ENCODE assay signal across 7 mouse cellular contexts in the genomic region with DNA sequence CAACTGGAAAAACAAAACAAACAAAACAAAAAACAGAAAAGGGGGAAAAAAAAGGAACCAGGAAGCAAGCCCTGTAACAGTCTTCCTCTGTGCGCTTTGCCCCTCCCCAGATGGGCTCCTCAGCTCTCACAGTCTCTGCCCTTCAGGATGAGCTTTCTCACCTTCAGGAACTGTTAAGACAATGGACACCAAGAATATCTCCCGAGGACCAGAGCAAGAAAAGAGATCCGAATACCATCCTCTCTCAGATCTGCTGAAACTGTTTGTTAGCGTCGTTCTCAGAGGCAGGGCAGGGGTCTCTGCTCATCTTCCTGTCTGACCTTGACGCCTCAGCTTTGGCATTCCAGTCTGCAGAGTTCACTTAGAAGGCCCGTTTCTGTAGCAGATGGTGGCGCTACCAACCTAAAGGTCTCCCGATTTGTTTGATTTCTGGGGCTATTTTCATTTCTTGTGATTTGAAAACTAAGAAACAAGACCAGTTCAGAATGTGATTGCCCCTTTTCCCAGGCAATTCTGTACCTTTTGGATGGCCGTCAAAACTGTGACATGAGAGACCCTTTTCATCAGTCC. TPM values are rescaled to one million over a fixed set of nuclear protein-coding genes. Genes with fewer than 3 reads are reported as not detected.
DNase-seq lines count a peak whose midpoint lies in the region; ATAC-seq lines count a peak whose summit lies in the region.

No protein-coding gene starts in this region.

- peak overlapping the region; percentile 100 for H3K27ac ChIP-seq in lung, embryonic 16.5 days (ENCODE audit: low read length)
- peak overlapping the region; percentile 95 for H3K27ac ChIP-seq in forebrain, embryonic 10.5 days
- H3K27ac ChIP-seq in limb, embryonic 15.5 days: peak overlapping the region; percentile 99

- H3K4me2 ChIP-seq in lung, embryonic 16.5 days (ENCODE audit: low read depth, low read length): peak overlapping the region; percentile 90
- peak overlapping the region; percentile 91 for H3K4me2 ChIP-seq in limb, embryonic 15.5 days

- H3K4me1 ChIP-seq in lung, embryonic 16.5 days (replicated peaks; ENCODE audit: control insufficient read depth, insufficient read depth, low read length): peaks cover 31% of the 10 kb centered on the region
- peaks cover 46% of the 10 kb centered on the region for H3K4me1 ChIP-seq in forebrain, embryonic 10.5 days
- peaks cover 28% of the 10 kb centered on the region for H3K4me1 ChIP-seq in limb, embryonic 15.5 days

- WGBS in lung, embryonic 16.5 days: 44% methylated on average over 10 of the region's 10 CpGs
- WGBS in forebrain, embryonic 10.5 days: 79% methylated on average over 10 of the region's 10 CpGs
- 71% methylated on average over 10 of the region's 10 CpGs for WGBS in limb, embryonic 15.5 days

- H3K27me3 ChIP-seq in lung, embryonic 16.5 days (ENCODE audit: control insufficient read depth, insufficient read depth, low read depth, low read length): no peaks in the 10 kb centered on the region
- no peaks in the 10 kb centered on the region for H3K27me3 ChIP-seq in forebrain, embryonic 10.5 days (ENCODE audit: poor library complexity, severe bottlenecking)
- no peaks in the 10 kb centered on the region for H3K27me3 ChIP-seq in limb, embryonic 15.5 days

- H3K4me3 ChIP-seq in lung, embryonic 16.5 days (ENCODE audit: low read length): peak overlapping the region; percentile 96
- H3K4me3 ChIP-seq in forebrain, embryonic 10.5 days: peak overlapping the region; percentile 82
- H3K4me3 ChIP-seq in limb, embryonic 15.5 days: peak overlapping the region; percentile 88

- peak overlapping the region; percentile 96 for H3K9ac ChIP-seq in lung, embryonic 16.5 days (ENCODE audit: low read length)
- no peak overlapping the region for H3K9ac ChIP-seq in limb, embryonic 15.5 days

- DNase-seq in lung, adult 18-20 months: no peak
- DNase-seq in forebrain, embryonic 10.5 days (ENCODE audit: extremely low spot score, low spot score): no peak
- DNase-seq in thymus, postnatal 14 days: peak; percentile 37
- no peak for DNase-seq in spleen, postnatal 10 days (ENCODE audit: low spot score in 2 of 2)

- no peak for ATAC-seq in lung, embryonic 16.5 days (ENCODE audit: low read depth)
- ATAC-seq in limb, embryonic 15.5 days (ENCODE audit: insufficient number of reproducible peaks, low FRiP score, low TSS enrichment, low read depth): no peak
- ATAC-seq in granulocyte monocyte progenitor cell, adult 5-6 weeks (replicated peaks; ENCODE audit: poor library complexity, severe bottlenecking): no peak

- peaks cover 18% of the 10 kb centered on the region for H3K36me3 ChIP-seq in lung, embryonic 16.5 days (ENCODE audit: control insufficient read depth, insufficient read depth, low read length)
- H3K36me3 ChIP-seq in forebrain, embryonic 10.5 days (replicated peaks): peaks cover 47% of the 10 kb centered on the region
- H3K36me3 ChIP-seq in limb, embryonic 15.5 days: peaks cover 45% of the 10 kb centered on the region

- no peaks in the 10 kb centered on the region for H3K9me3 ChIP-seq in lung, embryonic 16.5 days (ENCODE audit: control insufficient read depth, low read length)
- H3K9me3 ChIP-seq in forebrain, embryonic 10.5 days: no peaks in the 10 kb centered on the region
- H3K9me3 ChIP-seq in limb, embryonic 15.5 days: no peaks in the 10 kb centered on the region

RNA-seq across cellular contexts. Expression of a gene that starts 1.1 kb away (rescaled TPM):
- polyA plus RNA-seq in lung, embryonic 16.5 days (2015; fragmentation: Nextera tagmentation; extraction: Ambion mirVana): 143 and 167 TPM in 2 replicates
- 276 and 284 TPM in 2 replicates for polyA plus RNA-seq in forebrain, embryonic 10.5 days (2016; fragmentation: Nextera tagmentation; extraction: Ambion mirVana)
- polyA plus RNA-seq in limb, embryonic 15.5 days (2015; fragmentation: Nextera tagmentation; extraction: Ambion mirVana): 148 TPM in 2 replicates
- total RNA-seq in granulocyte monocyte progenitor cell, adult 5-6 weeks (2014; fragmentation: Nextera tagmentation): 94.6 and 123 TPM in 2 replicates
- total RNA-seq in granulocyte monocyte progenitor cell, adult 5-6 weeks (2017): 18.4 and 22.7 TPM in 2 replicates

RNA-seq across cellular contexts. Expression of a gene that starts 9.3 kb away (rescaled TPM):
- polyA plus RNA-seq in lung, embryonic 16.5 days (2015; fragmentation: Nextera tagmentation; extraction: Ambion mirVana): 13.0 and 14.0 TPM in 2 replicates
- polyA plus RNA-seq in forebrain, embryonic 10.5 days (2016; fragmentation: Nextera tagmentation; extraction: Ambion mirVana): 9.3 TPM in 2 replicates
- 33.5 and 33.6 TPM in 2 replicates for polyA plus RNA-seq in limb, embryonic 15.5 days (2015; fragmentation: Nextera tagmentation; extraction: Ambion mirVana)
- total RNA-seq in granulocyte monocyte progenitor cell, adult 5-6 weeks (2014; fragmentation: Nextera tagmentation): not detected in 2 replicates
- 2.6 TPM in 1 of 2 replicates, not detected in the other for total RNA-seq in granulocyte monocyte progenitor cell, adult 5-6 weeks (2017)

RNA-seq across cellular contexts. Expression of a gene that starts 9.9 kb away (rescaled TPM):
- polyA plus RNA-seq in lung, embryonic 16.5 days (2015; fragmentation: Nextera tagmentation; extraction: Ambion mirVana): 2.3 and 2.6 TPM in 2 replicates
- 2.1 and 3.5 TPM in 2 replicates for polyA plus RNA-seq in forebrain, embryonic 10.5 days (2016; fragmentation: Nextera tagmentation; extraction: Ambion mirVana)
- 2.7 and 3.0 TPM in 2 replicates for polyA plus RNA-seq in limb, embryonic 15.5 days (2015; fragmentation: Nextera tagmentation; extraction: Ambion mirVana)
- total RNA-seq in granulocyte monocyte progenitor cell, adult 5-6 weeks (2014; fragmentation: Nextera tagmentation): 0.39 and 1.7 TPM in 2 replicates
- 0.21 and 1.7 TPM in 2 replicates for total RNA-seq in granulocyte monocyte progenitor cell, adult 5-6 weeks (2017)

RNA-seq across cellular contexts. Expression of a gene that starts 48.4 kb away (rescaled TPM):
- polyA plus RNA-seq in lung, embryonic 16.5 days (2015; fragmentation: Nextera tagmentation; extraction: Ambion mirVana): 51.4 and 51.6 TPM in 2 replicates
- polyA plus RNA-seq in forebrain, embryonic 10.5 days (2016; fragmentation: Nextera tagmentation; extraction: Ambion mirVana): 89.3 and 93.0 TPM in 2 replicates
- 45.2 and 46.0 TPM in 2 replicates for polyA plus RNA-seq in limb, embryonic 15.5 days (2015; fragmentation: Nextera tagmentation; extraction: Ambion mirVana)
- 9.4 and 44.0 TPM in 2 replicates for total RNA-seq in granulocyte monocyte progenitor cell, adult 5-6 weeks (2014; fragmentation: Nextera tagmentation)
- 45.3 and 56.0 TPM in 2 replicates for total RNA-seq in granulocyte monocyte progenitor cell, adult 5-6 weeks (2017)

RNA-seq across cellular contexts. Expression of a gene that starts 48.6 kb away (rescaled TPM):
- polyA plus RNA-seq in lung, embryonic 16.5 days (2015; fragmentation: Nextera tagmentation; extraction: Ambion mirVana): 1.3 and 1.9 TPM in 2 replicates
- polyA plus RNA-seq in forebrain, embryonic 10.5 days (2016; fragmentation: Nextera tagmentation; extraction: Ambion mirVana): not detected in 2 replicates
- not detected in 2 replicates for polyA plus RNA-seq in limb, embryonic 15.5 days (2015; fragmentation: Nextera tagmentation; extraction: Ambion mirVana)
- total RNA-seq in granulocyte monocyte progenitor cell, adult 5-6 weeks (2014; fragmentation: Nextera tagmentation): 2.9 and 4.4 TPM in 2 replicates
- 239 TPM in 2 replicates for total RNA-seq in granulocyte monocyte progenitor cell, adult 5-6 weeks (2017)
